Mouse (Mus musculus) kidney, embryonic 14.5 days (tissue): ENCODE results near the gene Carf. TPM values are rescaled to one million over a fixed set of nuclear protein-coding genes. Genes with fewer than 3 reads are reported as not detected.

ENCODE experiments used
- ATAC-seq: fragments of 200-750 bp; cut with Nextera tagmentation; 2 replicates; pipeline ENCODE4 v1.8.0; 2017; ENCODE audit warnings: moderate number of reproducible peaks, mild to moderate bottlenecking, moderate TSS enrichment, moderate library complexity; ENCODE audit not compliant: low FRiP score, low TSS enrichment
- H3K27ac ChIP-seq: fragments of 300-500 bp; sonication (generic); 2 replicates; pipeline ENCODE4 v1.5.1; 2014; ENCODE audit warnings: low read depth, mild to moderate bottlenecking, low read length, moderate library complexity, mixed read lengths
- H3K27me3 ChIP-seq: fragments of 300-500 bp; sonication (generic); 2 replicates; pipeline ENCODE4 v1.6.1; 2014; ENCODE audit warnings: mild to moderate bottlenecking, low read length; ENCODE audit not compliant: control insufficient read depth, insufficient read depth
- H3K36me3 ChIP-seq: fragments of 300-500 bp; sonication (generic); 2 replicates; pipeline ENCODE4 v1.6.1; 2014; ENCODE audit warnings: low read length, mixed read lengths; ENCODE audit not compliant: control insufficient read depth, insufficient read depth
- H3K4me1 ChIP-seq: fragments of 300-500 bp; sonication (generic); 2 replicates; pipeline ENCODE4 v1.6.1; 2014; ENCODE audit warnings: low read length, mixed read lengths; ENCODE audit not compliant: control insufficient read depth, insufficient read depth
- H3K4me2 ChIP-seq: fragments of 300-500 bp; sonication (generic); replicated peaks from 2 replicates; pipeline ENCODE4 v1.6.1; 2014; ENCODE audit warnings: low read depth, mild to moderate bottlenecking, low read length
- H3K4me3 ChIP-seq: fragments of 300-500 bp; sonication (generic); 2 replicates; pipeline ENCODE4 v1.5.1; 2014; ENCODE audit warnings: mild to moderate bottlenecking, low read length
- H3K9ac ChIP-seq: fragments of 300-500 bp; sonication (generic); 2 replicates; pipeline ENCODE4 v1.6.1; 2014; ENCODE audit warnings: low read depth, mild to moderate bottlenecking, low read length, moderate library complexity
- H3K9me3 ChIP-seq: fragments of 300-500 bp; sonication (generic); 2 replicates; pipeline ENCODE4 v1.6.1; 2016; ENCODE audit warnings: low read length; ENCODE audit not compliant: control insufficient read depth
- whole genome bisulfite sequencing: fragments of 180-500 bp; shearing (Covaris S2); extraction: QIAGEN DNeasy Blood & Tissue Kit; methylation state at CpG from one replicate; pipeline ENCODE4 v1.1.7; 2014; 5-methylcytosine and 5-hydroxymethylcytosine counted together
- polyA plus RNA-seq: library from polyadenylated mRNA; unstranded; fragments of >200 nt; fragmentation: Nextera tagmentation; extraction: Ambion mirVana; gene quantifications from 2 replicates; pipeline ENCODE4 v1.2.1, GENCODE M21; 2014

Gene Carf
- polyA plus RNA-seq, 1 experiment from 2014 or later = 9.3 TPM

DNA sequence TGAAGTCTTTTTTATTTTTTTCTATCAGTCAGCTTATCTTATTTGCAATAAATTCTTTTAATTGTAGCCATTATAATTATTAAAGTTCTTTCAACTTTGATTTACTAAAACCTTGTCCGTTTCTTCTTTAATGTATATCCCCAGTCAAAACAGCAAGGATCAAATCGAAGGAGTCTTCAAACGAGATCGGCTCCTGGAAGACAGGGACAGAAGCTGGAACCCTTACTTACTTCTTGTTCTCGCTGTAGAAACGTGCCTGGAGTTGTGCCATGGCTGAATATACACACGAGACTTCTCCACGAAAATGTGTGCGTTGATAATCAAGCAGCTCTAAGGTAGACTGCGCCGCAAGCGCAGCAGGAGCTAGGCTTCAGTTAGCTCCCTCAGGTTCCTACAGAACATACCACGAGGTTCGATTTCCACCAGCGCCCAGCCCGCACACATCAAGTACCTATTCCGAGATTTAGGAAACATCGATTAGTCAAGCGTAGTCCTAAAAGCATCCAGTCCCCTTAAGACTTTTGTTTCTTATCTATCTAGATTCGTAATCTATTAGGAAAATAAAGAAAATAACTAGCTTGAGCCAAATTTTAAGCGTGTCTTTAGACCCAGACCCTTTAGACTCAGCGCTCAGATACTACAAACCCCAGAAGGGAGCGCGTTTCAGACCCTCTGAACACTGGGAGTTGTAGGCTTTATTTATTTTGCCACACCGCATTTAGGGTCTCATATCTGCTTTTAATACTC, 597 bp upstream of the Carf start:
- WGBS = under 1% methylated on average over 25 of the region's 25 CpGs

DNA sequence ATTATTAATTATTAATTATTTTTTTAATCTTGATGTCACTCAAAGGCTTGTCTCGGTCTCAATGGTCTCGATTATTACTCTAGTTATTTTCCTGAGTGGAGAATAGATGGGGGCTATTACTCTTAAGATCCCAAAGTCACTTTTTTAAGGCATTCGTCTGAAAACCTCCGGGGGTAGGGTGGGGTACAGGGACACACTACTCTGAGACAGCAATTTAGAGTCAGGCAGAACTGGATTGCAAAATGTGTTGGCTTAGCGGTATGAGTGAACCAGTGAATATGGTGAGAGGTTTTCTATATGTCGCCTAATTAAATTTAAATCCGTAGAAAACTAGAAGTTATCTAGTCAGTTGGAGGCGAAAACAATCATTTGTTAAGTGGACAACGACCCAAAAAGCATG, 792 bp downstream of the Carf start:
- H3K4me3 ChIP-seq = peak overlapping the region; percentile 92
- ATAC-seq = no peak
- H3K4me2 ChIP-seq = peak overlapping the region; percentile 74
- peaks cover 12% of the 10 kb centered on the region for H3K36me3 ChIP-seq
- H3K9ac ChIP-seq = peak overlapping the region; percentile 94
- WGBS = 9% methylated on average over 9 of the region's 9 CpGs
- no peaks in the 10 kb centered on the region for H3K27me3 ChIP-seq
- no peaks in the 10 kb centered on the region for H3K4me1 ChIP-seq
- peak overlapping the region; percentile 99; the same call in 1 of the 2 replicates for H3K27ac ChIP-seq
- H3K9me3 ChIP-seq = no peaks in the 10 kb centered on the region

More for the DNA sequence above, 597 bp upstream of the Carf start:
- H3K9me3 ChIP-seq = no peaks in the 10 kb centered on the region
- peaks cover 19% of the 10 kb centered on the region for H3K36me3 ChIP-seq
- peak overlapping the region; percentile 94 for H3K9ac ChIP-seq
- no peaks in the 10 kb centered on the region for H3K27me3 ChIP-seq
- peak overlapping the region; percentile 92 for H3K4me3 ChIP-seq
- H3K4me1 ChIP-seq = no peaks in the 10 kb centered on the region
- peak overlapping the region; percentile 74 for H3K4me2 ChIP-seq
- peak overlapping the region; percentile 99; the same call in 1 of the 2 replicates for H3K27ac ChIP-seq
- ATAC-seq = peak; percentile 89

DNA sequence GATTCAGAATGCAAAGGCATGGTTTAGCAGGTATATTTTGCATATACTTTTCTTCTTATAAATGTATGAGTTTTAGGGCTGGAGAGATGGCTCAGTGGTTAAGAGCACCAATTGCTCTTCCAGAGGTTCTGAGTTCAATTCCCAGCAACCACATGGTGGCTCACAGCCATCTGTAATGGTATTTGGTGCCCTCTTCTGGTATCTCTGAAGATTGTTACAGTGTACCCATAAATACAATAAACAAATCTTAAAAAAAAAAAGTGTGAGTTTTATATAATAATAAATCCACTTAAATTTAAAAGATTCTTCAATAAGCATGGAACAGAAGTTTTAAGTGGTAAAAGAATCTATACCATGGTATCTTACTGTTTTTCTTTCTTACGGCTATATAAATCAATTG, 6.5 kb downstream of the Carf start:
- WGBS = 97% methylated on average over 1 of the region's 1 CpGs

GRCm38 (mm10) chr1:60117721-60118455, 19.8 kb downstream of the Carf start:
- Histone ChIP-seq H3K27ac (no peak overlapping the region), H3K4me3 (no peak overlapping the region), H3K27me3 (no peaks in the 10 kb centered on the region), H3K36me3 (no peaks in the 10 kb centered on the region), H3K4me1 (no peaks in the 10 kb centered on the region), H3K9me3 (no peaks in the 10 kb centered on the region), H3K9ac (no peak overlapping the region), H3K4me2 (no peak overlapping the region)
- 32% methylated on average over 7 of the region's 7 CpGs for WGBS
- ATAC-seq = peak; percentile 94

More for the DNA sequence above, 6.5 kb downstream of the Carf start:
- Histone ChIP-seq H3K9ac (no peak overlapping the region), H3K4me1 (no peaks in the 10 kb centered on the region), H3K4me2 (no peak overlapping the region), H3K4me3 (no peak overlapping the region), H3K27me3 (no peaks in the 10 kb centered on the region), H3K9me3 (no peaks in the 10 kb centered on the region), H3K27ac (no peak overlapping the region), H3K36me3 (peaks cover 9% of the 10 kb centered on the region)
- ATAC-seq = no peak

DNA sequence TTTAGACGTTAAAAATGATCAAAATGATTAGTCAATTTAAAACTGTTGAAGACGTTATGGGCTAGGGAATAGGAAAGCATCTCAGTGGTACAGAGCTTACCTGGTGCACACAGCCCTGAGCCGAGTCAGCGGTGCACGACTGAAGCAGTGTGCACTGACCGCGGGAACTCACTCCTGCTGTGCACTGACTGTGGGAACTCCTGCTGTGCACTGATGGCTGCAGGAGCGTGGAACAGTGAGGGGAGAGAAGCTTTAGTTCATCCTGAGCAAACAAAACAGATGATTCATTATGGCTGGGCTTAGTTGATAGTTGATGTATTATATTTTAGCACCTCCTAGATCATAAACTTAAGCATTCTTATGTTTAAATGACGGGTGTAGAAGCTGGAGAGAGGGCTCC, 39.3 kb downstream of the Carf start:
- no peak overlapping the region for H3K4me3 ChIP-seq
- no peaks in the 10 kb centered on the region for H3K27me3 ChIP-seq
- WGBS = 52% methylated on average over 9 of the region's 9 CpGs
- no peak overlapping the region for H3K27ac ChIP-seq
- H3K4me2 ChIP-seq = no peak overlapping the region
- no peaks in the 10 kb centered on the region; the same call in 1 of the 2 replicates for H3K36me3 ChIP-seq
- no peak overlapping the region for H3K9ac ChIP-seq
- H3K4me1 ChIP-seq = no peaks in the 10 kb centered on the region
- ATAC-seq = peak; percentile 64; the same call in 1 of the 2 replicates
- no peaks in the 10 kb centered on the region for H3K9me3 ChIP-seq

- Histone ChIP-seq H3K4me2 (no peak overlapping the region), H3K9me3 (no peaks in the 10 kb centered on the region), H3K36me3 (peaks cover 6% of the 10 kb centered on the region; the same call in 1 of the 2 replicates), H3K4me1 (no peaks in the 10 kb centered on the region), H3K4me3 (no peak overlapping the region), H3K27me3 (no peaks in the 10 kb centered on the region), H3K9ac (no peak overlapping the region), H3K27ac (no peak overlapping the region)
- WGBS = 74% methylated on average over 5 of the region's 5 CpGs
- no peak for ATAC-seq
Observed at GRCm38 (mm10) chr1:60152700-60153099, 54.7 kb downstream of the Carf start.

- Histone ChIP-seq H3K27me3 (no peaks in the 10 kb centered on the region), H3K4me2 (no peak overlapping the region), H3K36me3 (no peaks in the 10 kb centered on the region), H3K9me3 (no peaks in the 10 kb centered on the region), H3K4me3 (no peak overlapping the region), H3K9ac (no peak overlapping the region), H3K4me1 (no peaks in the 10 kb centered on the region), H3K27ac (no peak overlapping the region)
- 82% methylated on average over 7 of the region's 7 CpGs for WGBS
- no peak for ATAC-seq
Observed at GRCm38 (mm10) chr1:60156651-60157050, 58.6 kb downstream of the Carf start.

DNA sequence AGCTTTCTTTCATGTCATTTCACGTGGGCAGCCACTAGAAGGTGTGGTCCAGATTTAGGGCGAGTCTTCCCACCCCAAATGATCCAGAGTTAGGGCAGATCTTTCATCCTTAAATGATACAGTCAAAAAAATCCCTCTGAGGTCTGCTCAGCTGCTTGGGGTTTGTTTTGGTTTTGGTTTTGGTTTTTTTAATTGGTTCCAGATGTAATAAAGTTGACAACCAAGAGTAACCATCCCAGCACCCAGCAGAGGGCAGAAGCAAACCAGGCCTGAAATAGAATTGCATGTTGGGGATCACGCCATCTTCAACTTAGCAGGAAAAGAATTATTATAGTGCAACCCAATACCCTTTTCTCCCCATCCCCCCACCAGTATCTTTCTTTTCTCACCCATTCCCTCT, 60.4 kb downstream of the Carf start:
- WGBS = 39% methylated on average over 3 of the region's 3 CpGs
- Histone ChIP-seq H3K4me3 (no peak overlapping the region), H3K9me3 (no peaks in the 10 kb centered on the region), H3K4me1 (no peaks in the 10 kb centered on the region), H3K27ac (no peak overlapping the region), H3K27me3 (no peaks in the 10 kb centered on the region), H3K4me2 (no peak overlapping the region), H3K36me3 (no peaks in the 10 kb centered on the region), H3K9ac (no peak overlapping the region)
- ATAC-seq = no peak; the same call in 1 of the 2 replicates

DNA sequence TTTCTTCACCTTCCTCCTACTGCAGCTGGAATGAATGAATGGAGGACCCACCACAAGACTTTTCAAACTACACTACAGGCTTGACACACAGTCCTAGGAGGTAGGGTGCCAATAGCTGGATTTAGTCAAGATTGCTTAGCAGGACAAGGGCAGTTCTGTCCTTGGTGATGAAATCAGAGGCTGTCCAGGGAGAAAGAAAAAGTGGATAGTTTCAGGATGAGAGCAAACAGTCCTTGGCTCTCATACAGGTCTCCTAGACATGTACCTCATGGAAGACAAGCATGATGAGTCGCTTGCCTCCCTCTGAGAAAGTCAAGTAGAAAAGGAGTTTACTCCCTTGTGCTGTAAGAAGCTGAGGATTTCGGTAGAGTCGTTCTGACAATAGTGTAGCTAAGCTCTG, 65.6 kb downstream of the Carf start:
- Histone ChIP-seq H3K4me3 (no peak overlapping the region), H3K4me2 (no peak overlapping the region), H3K9me3 (no peaks in the 10 kb centered on the region), H3K36me3 (no peaks in the 10 kb centered on the region), H3K4me1 (no peaks in the 10 kb centered on the region), H3K27me3 (no peaks in the 10 kb centered on the region), H3K9ac (no peak overlapping the region), H3K27ac (no peak overlapping the region)
- ATAC-seq = no peak
- 96% methylated on average over 3 of the region's 3 CpGs for WGBS
